Mouse (Mus musculus) intestine, embryonic 15.5 days (tissue): ENCODE data around the gene Tcf23. TPM values are rescaled to one million over a fixed set of nuclear protein-coding genes. Genes with fewer than 3 reads are reported as not detected.

Experiments
- ATAC-seq: fragments of 200-750 bp; cut with Nextera tagmentation; 2 replicates; pipeline ENCODE4 v1.8.0; 2017; ENCODE audit warnings: moderate TSS enrichment, moderate library complexity
- H3K27ac ChIP-seq: fragments of 300-500 bp; sonication (generic); 2 replicates; pipeline ENCODE4 v1.5.1; 2015; ENCODE audit warnings: mild to moderate bottlenecking, inconsistent platforms
- H3K27me3 ChIP-seq: fragments of 300-500 bp; sonication (generic); replicated peaks from 2 replicates; pipeline ENCODE4 v1.6.1; 2015; ENCODE audit warnings: inconsistent platforms
- H3K36me3 ChIP-seq: fragments of 300-500 bp; sonication (generic); 2 replicates; pipeline ENCODE4 v1.6.1; 2015; ENCODE audit warnings: inconsistent platforms
- H3K4me1 ChIP-seq: fragments of 300-500 bp; sonication (generic); replicated peaks from 2 replicates; pipeline ENCODE4 v1.6.1; 2015; ENCODE audit warnings: inconsistent platforms
- H3K4me2 ChIP-seq: fragments of 300-500 bp; sonication (generic); replicated peaks from 2 replicates; pipeline ENCODE4 v1.6.1; 2015; ENCODE audit warnings: mild to moderate bottlenecking, inconsistent platforms
- H3K4me3 ChIP-seq: fragments of 300-500 bp; sonication (generic); replicated peaks from 2 replicates; pipeline ENCODE4 v1.5.1; 2015; ENCODE audit warnings: inconsistent platforms
- H3K9ac ChIP-seq: fragments of 300-500 bp; sonication (generic); 2 replicates; pipeline ENCODE4 v1.6.1; 2015; ENCODE audit warnings: inconsistent platforms
- H3K9me3 ChIP-seq: fragments of 300-500 bp; sonication (generic); 2 replicates; pipeline ENCODE4 v1.6.1; 2016; ENCODE audit warnings: inconsistent platforms
- WGBS: fragments of 180-500 bp; shearing (Covaris S2); methylation state at CpG from one replicate; pipeline ENCODE4 v1.1.7; 2015; 5-methylcytosine and 5-hydroxymethylcytosine counted together
- polyA plus RNA-seq: library from polyadenylated mRNA; unstranded; fragments of >200 nt; fragmentation: Nextera tagmentation; extraction: Ambion mirVana; gene quantifications from 2 replicates; pipeline ENCODE4 v1.2.1, GENCODE M21; 2015

The Tcf23 gene
- polyA plus RNA-seq, 1 experiment from 2014 or later, result 2.2 TPM

- no peaks in the 10 kb centered on the region for H3K9me3 ChIP-seq
- H3K27ac ChIP-seq, result no peak overlapping the region
- no peak overlapping the region for H3K4me2 ChIP-seq
- H3K9ac ChIP-seq, result no peak overlapping the region
- ATAC-seq, result no peak; the same call in 1 of the 2 replicates
- no peaks in the 10 kb centered on the region for H3K36me3 ChIP-seq
- WGBS, result 37% methylated on average over 4 of the region's 4 CpGs
- 0 out of 2 replicates have a peak, but pooled peaks cover 3% of the 10 kb centered on the region for H3K4me1 ChIP-seq
- H3K4me3 ChIP-seq, result no peak overlapping the region
- no peaks in the 10 kb centered on the region for H3K27me3 ChIP-seq
Measured at GRCm38 (mm10) chr5:30930121-30930520, 38.3 kb upstream of the Tcf23 start.

GRCm38 (mm10) chr5:30930846-30931245 is 37.6 kb upstream of the Tcf23 start:
- Histone ChIP-seq H3K4me1 (0 out of 2 replicates have a peak, but pooled peaks cover 3% of the 10 kb centered on the region), H3K4me2 (no peak overlapping the region), H3K27me3 (no peaks in the 10 kb centered on the region), H3K27ac (no peak overlapping the region), H3K9me3 (no peaks in the 10 kb centered on the region), H3K36me3 (no peaks in the 10 kb centered on the region), H3K4me3 (no peak overlapping the region), H3K9ac (no peak overlapping the region)
- no peak for ATAC-seq
- 86% methylated on average over 6 of the region's 6 CpGs for WGBS

- 86% methylated on average over 4 of the region's 4 CpGs for WGBS
- H3K36me3 ChIP-seq, result no peaks in the 10 kb centered on the region
- no peak overlapping the region for H3K4me3 ChIP-seq
- ATAC-seq, result no peak
- H3K27ac ChIP-seq, result no peak overlapping the region
- H3K9me3 ChIP-seq, result no peaks in the 10 kb centered on the region
- H3K4me2 ChIP-seq, result no peak overlapping the region
- 0 out of 2 replicates have a peak, but pooled peaks cover 3% of the 10 kb centered on the region for H3K4me1 ChIP-seq
- no peak overlapping the region for H3K9ac ChIP-seq
- no peaks in the 10 kb centered on the region for H3K27me3 ChIP-seq
Measured at GRCm38 (mm10) chr5:30931378-30931777, 37.1 kb upstream of the Tcf23 start.

GRCm38 (mm10) chr5:30933705-30934104 is 34.8 kb upstream of the Tcf23 start:
- Histone ChIP-seq H3K36me3 (no peaks in the 10 kb centered on the region), H3K9ac (no peak overlapping the region), H3K4me2 (no peak overlapping the region), H3K4me3 (no peak overlapping the region), H3K4me1 (no peaks in the 10 kb centered on the region), H3K27me3 (no peaks in the 10 kb centered on the region), H3K27ac (no peak overlapping the region), H3K9me3 (no peaks in the 10 kb centered on the region)
- WGBS, result 65% methylated on average over 5 of the region's 5 CpGs
- no peak for ATAC-seq

- Histone ChIP-seq H3K9ac (no peak overlapping the region; the same call in 1 of the 2 replicates), H3K27me3 (no peaks in the 10 kb centered on the region), H3K4me1 (no peaks in the 10 kb centered on the region), H3K27ac (no peak overlapping the region), H3K9me3 (no peaks in the 10 kb centered on the region), H3K36me3 (no peaks in the 10 kb centered on the region), H3K4me3 (no peak overlapping the region), H3K4me2 (no peak overlapping the region)
- no peak for ATAC-seq
- WGBS, result 89% methylated on average over 5 of the region's 5 CpGs
Measured at GRCm38 (mm10) chr5:30934725-30935461, 33.6 kb upstream of the Tcf23 start.

- Histone ChIP-seq H3K4me2 (no peak overlapping the region), H3K27me3 (no peaks in the 10 kb centered on the region), H3K4me1 (peaks cover 7% of the 10 kb centered on the region; the same call in 1 of the 2 replicates), H3K36me3 (no peaks in the 10 kb centered on the region), H3K9ac (no peak overlapping the region), H3K9me3 (no peaks in the 10 kb centered on the region), H3K4me3 (no peak overlapping the region), H3K27ac (no peak overlapping the region)
- ATAC-seq, result no peak
- 96% methylated on average over 2 of the region's 2 CpGs for WGBS
Measured at GRCm38 (mm10) chr5:30943004-30943403, 25.5 kb upstream of the Tcf23 start.

- no peak overlapping the region for H3K9ac ChIP-seq
- no peaks in the 10 kb centered on the region for H3K27me3 ChIP-seq
- H3K4me1 ChIP-seq, result peaks cover 13% of the 10 kb centered on the region
- H3K4me3 ChIP-seq, result 0 out of 2 replicates have a peak overlapping the region, but pooled peaks have one; percentile 48
- H3K36me3 ChIP-seq, result no peaks in the 10 kb centered on the region
- 88% methylated on average over 6 of the region's 6 CpGs for WGBS
- ATAC-seq, result no peak
- peak overlapping the region; percentile 90; the same call in 1 of the 2 replicates for H3K4me2 ChIP-seq
- H3K9me3 ChIP-seq, result no peaks in the 10 kb centered on the region
- H3K27ac ChIP-seq, result no peak overlapping the region
Measured at GRCm38 (mm10) chr5:30944344-30944743, 24.1 kb upstream of the Tcf23 start.

GRCm38 (mm10) chr5:30944956-30945781 is 23.3 kb upstream of the Tcf23 start, which contains the start of gene Cgref1:
Gene Cgref1 (minus strand): TSS chr5:30945591.
- H3K4me1 ChIP-seq, result peaks cover 15% of the 10 kb centered on the region
- peak within 1 kb of the TSS; percentile 43 for H3K9ac ChIP-seq
- WGBS, result 6% methylated on average over 44 of the region's 44 CpGs
- H3K27ac ChIP-seq, result no peak within 1 kb of the TSS
- H3K27me3 ChIP-seq, result no peaks in the 10 kb centered on the region
- ATAC-seq, result peak; percentile 77
- H3K36me3 ChIP-seq, result no peaks in the 10 kb centered on the region
- peak within 1 kb of the TSS; percentile 48 for H3K4me3 ChIP-seq
- H3K9me3 ChIP-seq, result no peaks in the 10 kb centered on the region
- peak within 1 kb of the TSS; percentile 90 for H3K4me2 ChIP-seq

- peak overlapping the region; percentile 69 for H3K27ac ChIP-seq
- no peaks in the 10 kb centered on the region for H3K9me3 ChIP-seq
- WGBS, result 69% methylated on average over 5 of the region's 5 CpGs
- H3K4me2 ChIP-seq, result peak overlapping the region; percentile 88; the same call in 1 of the 2 replicates
- peak; percentile 49 for ATAC-seq
- H3K4me3 ChIP-seq, result no peak overlapping the region
- no peak overlapping the region for H3K9ac ChIP-seq
- H3K4me1 ChIP-seq, result peaks cover 15% of the 10 kb centered on the region
- no peaks in the 10 kb centered on the region for H3K27me3 ChIP-seq
- peaks cover 2% of the 10 kb centered on the region; the same call in 1 of the 2 replicates for H3K36me3 ChIP-seq
Measured at GRCm38 (mm10) chr5:30948620-30949019, 19.8 kb upstream of the Tcf23 start.

- WGBS, result under 1% methylated on average over 31 of the region's 31 CpGs
- H3K4me1 ChIP-seq, result peaks cover 14% of the 10 kb centered on the region
- H3K27ac ChIP-seq, result peak overlapping the region; percentile 82
- H3K9ac ChIP-seq, result peak overlapping the region; percentile 56
- ATAC-seq, result peak; percentile 89
- H3K9me3 ChIP-seq, result no peaks in the 10 kb centered on the region
- peak overlapping the region; percentile 62 for H3K4me3 ChIP-seq
- peak overlapping the region; percentile 88 for H3K4me2 ChIP-seq
- no peaks in the 10 kb centered on the region for H3K27me3 ChIP-seq
- peaks cover 14% of the 10 kb centered on the region for H3K36me3 ChIP-seq
Measured at GRCm38 (mm10) chr5:30949654-30950326, 18.7 kb upstream of the Tcf23 start.

GRCm38 (mm10) chr5:30950451-30950850 is 18.0 kb upstream of the Tcf23 start:
- Histone ChIP-seq H3K36me3 (peaks cover 20% of the 10 kb centered on the region), H3K27ac (peak overlapping the region; percentile 82; the same call in 1 of the 2 replicates)
- WGBS, result 59% methylated on average over 4 of the region's 4 CpGs

GRCm38 (mm10) chr5:30950922-30951321 is 17.5 kb upstream of the Tcf23 start:
- WGBS, result 90% methylated on average over 2 of the region's 2 CpGs
- Histone ChIP-seq H3K9me3 (no peaks in the 10 kb centered on the region), H3K27me3 (no peaks in the 10 kb centered on the region), H3K9ac (no peak overlapping the region), H3K4me3 (no peak overlapping the region), H3K27ac (no peak overlapping the region), H3K4me2 (peak overlapping the region; percentile 88; the same call in 1 of the 2 replicates), H3K36me3 (peaks cover 25% of the 10 kb centered on the region), H3K4me1 (peaks cover 7% of the 10 kb centered on the region)
- ATAC-seq, result no peak

More at GRCm38 (mm10) chr5:30950451-30950850, 18.0 kb upstream of the Tcf23 start:
- ATAC-seq, result 0 out of 2 replicates have a peak, but pooled peaks have one; percentile 0
- H3K9me3 ChIP-seq, result no peaks in the 10 kb centered on the region
- H3K4me3 ChIP-seq, result peak overlapping the region; percentile 62
- peak overlapping the region; percentile 88 for H3K4me2 ChIP-seq
- peak overlapping the region; percentile 56 for H3K9ac ChIP-seq
- H3K27me3 ChIP-seq, result no peaks in the 10 kb centered on the region
- H3K4me1 ChIP-seq, result peaks cover 8% of the 10 kb centered on the region
